Mouse (Mus musculus): Measurements from ENCODE around the gene Vsig1.
A peak's percentile ranks its signal among the peaks of the same experiment; 100 is the strongest.

GRCm38 (mm10) chrX:140956272-140956940 lies 49.0 kb downstream of the Vsig1 start, which contains the start of the genes Psmd10 and Atg4a:
- TF ChIP-seq ZC3H11A (IDR thresholded peaks at IDR 0.05; ENCODE audit: borderline replicate concordance, low read depth, low read length) (no peak), CHD2 (IDR thresholded peaks at IDR 0.05; ENCODE audit: low read depth, low read length) (no peak), ZNF384 (IDR thresholded peaks at IDR 0.05; ENCODE audit: low read depth, low read length) (no peak), HCFC1 (IDR thresholded peaks at IDR 0.05; ENCODE audit: borderline replicate concordance, insufficient read depth, low read length) (peak; percentile 91), MAFK (IDR thresholded peaks at IDR 0.05; ENCODE audit: insufficient read depth, low read depth, low read length) (no peak)
